Mouse (Mus musculus): ENCODE measurements at regions not wholly inside any gene's neighbourhood (a gene's known extent, or its start where the extent isn't known, plus 50 kb on each side); places are given as distances from the start of the nearest gene placed in this dataset.

DNA sequence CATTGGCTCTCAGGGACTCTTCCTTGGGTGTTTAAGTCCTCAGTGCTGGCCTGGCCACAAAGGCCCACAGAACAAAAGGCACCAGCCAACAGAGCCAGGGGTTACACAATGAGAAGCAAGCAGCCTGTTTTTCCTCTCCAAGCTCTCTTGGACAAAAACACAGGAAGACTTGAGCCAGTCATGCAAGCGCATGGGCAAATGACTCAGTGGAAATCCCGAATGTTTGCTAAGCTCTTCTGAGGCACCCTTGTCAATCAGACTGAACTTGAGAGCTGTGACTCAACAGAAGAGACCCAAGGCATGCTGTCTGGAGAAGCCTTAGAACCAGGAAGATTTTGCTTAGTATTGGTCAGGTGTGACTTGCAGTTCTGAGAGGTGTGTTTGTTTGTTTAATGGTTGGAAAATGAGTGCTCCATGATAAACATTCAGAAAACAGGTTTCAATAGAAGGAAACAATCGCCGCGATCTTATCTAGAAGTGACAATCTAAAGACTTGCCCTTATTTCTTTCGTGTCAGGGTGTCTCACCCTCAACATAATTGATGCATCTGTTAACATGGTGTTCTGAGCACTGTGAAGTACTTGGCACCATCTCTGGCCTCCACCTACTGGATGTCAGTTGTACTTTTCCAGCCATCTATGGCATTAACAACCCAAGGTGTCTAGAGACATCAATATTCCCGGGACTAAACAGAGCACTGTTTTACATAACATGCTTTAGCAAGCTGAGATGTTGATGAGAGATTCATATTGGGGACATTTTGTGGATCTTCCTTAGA lies 124.0 kb upstream of the Tmc1 start:
- TF ChIP-seq CTCF (IDR thresholded peaks at IDR 0.05; ENCODE audit: insufficient read depth, low read length) (no peak), POLR2A (IDR thresholded peaks at IDR 0.05; ENCODE audit: borderline replicate concordance, extremely low read depth, low read depth, low read length) (no peak)

All from lung, adult 2 months (tissue).